Mouse (Mus musculus): ENCODE data around the gene Foxj1. TPM values are rescaled to one million over a fixed set of nuclear protein-coding genes. Genes with fewer than 3 reads are reported as not detected.

The Foxj1 gene
- polyA plus RNA-seq, 1 experiment from 2014 or later, result 5.3 TPM

Other genes starting within 250 kb of the Foxj1 start
- 100.0 and 111 TPM in 2 replicates for gene Wbp2, start 248.4 kb downstream of the Foxj1 start, polyA plus RNA-seq (2014; fragmentation: Nextera tagmentation; extraction: Ambion mirVana)
- 3.4 and 3.8 TPM in 2 replicates for gene Trim47, start 208.2 kb downstream of the Foxj1 start, polyA plus RNA-seq (2014; fragmentation: Nextera tagmentation; extraction: Ambion mirVana)
- 1.8 and 1.9 TPM in 2 replicates for gene Trim65, start 204.3 kb downstream of the Foxj1 start, polyA plus RNA-seq (2014; fragmentation: Nextera tagmentation; extraction: Ambion mirVana)
- 98.0 and 109 TPM in 2 replicates for gene Mrpl38, start 196.5 kb downstream of the Foxj1 start, polyA plus RNA-seq (2014; fragmentation: Nextera tagmentation; extraction: Ambion mirVana)
- gene Fbf1, start 167.2 kb downstream of the Foxj1 start, polyA plus RNA-seq (2014; fragmentation: Nextera tagmentation; extraction: Ambion mirVana), result 52.8 and 60.3 TPM in 2 replicates
- gene Ten1, start 136.5 kb downstream of the Foxj1 start, polyA plus RNA-seq (2014; fragmentation: Nextera tagmentation; extraction: Ambion mirVana), result 48.5 and 55.4 TPM in 2 replicates
- 28.0 and 30.2 TPM in 2 replicates for gene Acox1, start 136.4 kb downstream of the Foxj1 start, polyA plus RNA-seq (2014; fragmentation: Nextera tagmentation; extraction: Ambion mirVana)
- gene Evpl, start 97.3 kb downstream of the Foxj1 start, polyA plus RNA-seq (2014; fragmentation: Nextera tagmentation; extraction: Ambion mirVana), result 0.61 and 0.80 TPM in 2 replicates
- 81.2 and 83.6 TPM in 2 replicates for gene Srp68, start 61.2 kb downstream of the Foxj1 start, polyA plus RNA-seq (2014; fragmentation: Nextera tagmentation; extraction: Ambion mirVana)
- gene Galr2, start 54.5 kb downstream of the Foxj1 start, polyA plus RNA-seq (2014; fragmentation: Nextera tagmentation; extraction: Ambion mirVana), result 0.27 TPM in 1 of 2 replicates, not detected in the other
- gene Exoc7, start 28.2 kb downstream of the Foxj1 start, polyA plus RNA-seq (2014; fragmentation: Nextera tagmentation; extraction: Ambion mirVana), result 67.8 and 71.1 TPM in 2 replicates
- gene Rnf157, start 77.6 kb upstream of the Foxj1 start, polyA plus RNA-seq (2014; fragmentation: Nextera tagmentation; extraction: Ambion mirVana), result 25.0 and 26.1 TPM in 2 replicates
- 80.2 and 83.7 TPM in 2 replicates for gene Ubald2, start 98.7 kb upstream of the Foxj1 start, polyA plus RNA-seq (2014; fragmentation: Nextera tagmentation; extraction: Ambion mirVana)
- gene Qrich2, start 130.8 kb upstream of the Foxj1 start, polyA plus RNA-seq (2014; fragmentation: Nextera tagmentation; extraction: Ambion mirVana), result not detected in 2 replicates
- gene Prpsap1, start 158.8 kb upstream of the Foxj1 start, polyA plus RNA-seq (2014; fragmentation: Nextera tagmentation; extraction: Ambion mirVana), result 188 and 195 TPM in 2 replicates
- 3.8 and 3.9 TPM in 2 replicates for gene Sphk1, start 195.5 kb upstream of the Foxj1 start, polyA plus RNA-seq (2014; fragmentation: Nextera tagmentation; extraction: Ambion mirVana)
- 23.5 and 25.9 TPM in 2 replicates for gene Ube2o, start 246.0 kb upstream of the Foxj1 start, polyA plus RNA-seq (2014; fragmentation: Nextera tagmentation; extraction: Ambion mirVana)